Mouse (Mus musculus): ENCODE results near the gene Pak4. TPM values are rescaled to one million over a fixed set of nuclear protein-coding genes. Genes with fewer than 3 reads are reported as not detected.

The Pak4 gene
- total RNA-seq (2023): 10.5 TPM

GRCm38 (mm10) chr7:28597642-28598446, at the start of gene Pak4, which contains the start of gene Samd4b:
TSS of gene Pak4 (minus strand) at chr7:28598185.
TSS of gene Samd4b (minus strand) at chr7:28598144.

GRCm38 (mm10) chr7:28631073-28631472, 33.1 kb upstream of the Pak4 start, which contains the start of gene Acp7:
TSS of gene Acp7 (minus strand) at chr7:28631332.

GRCm38 (mm10) chr7:28547154-28547553, 50.8 kb downstream of the Pak4 start, which contains the start of gene Nccrp1:
TSS of gene Nccrp1 (minus strand) at chr7:28547254.

GRCm38 (mm10) chr7:28540526-28540925, 57.5 kb downstream of the Pak4 start, which contains the start of gene Sycn:
TSS of gene Sycn (plus strand) at chr7:28540885.

GRCm38 (mm10) chr7:28522536-28522935, 75.4 kb downstream of the Pak4 start, which contains the start of gene Ifnl3:
TSS of gene Ifnl3 (plus strand) at chr7:28522836.

GRCm38 (mm10) chr7:28510405-28510974, 87.5 kb downstream of the Pak4 start, which contains the start of gene Ifnl2:
TSS of gene Ifnl2 (minus strand) at chr7:28510455.

Other genes with a start within 250 kb of the Pak4 start
- gene Rps16, start 247.5 kb downstream of the Pak4 start, total RNA-seq (2023): 5,585 TPM
- gene Plekhg2, start 225.6 kb downstream of the Pak4 start, total RNA-seq (2023): 155 TPM
- gene Zfp36, start 217.9 kb downstream of the Pak4 start, total RNA-seq (2023): 501 TPM
- 15.7 TPM for gene Med29, start 205.5 kb downstream of the Pak4 start, total RNA-seq (2023)
- 141 TPM for gene Paf1, start 205.2 kb downstream of the Pak4 start, total RNA-seq (2023)
- gene Gmfg, start 160.7 kb downstream of the Pak4 start, total RNA-seq (2023): 234 TPM
- 2.2 TPM for gene Lrfn1, start 146.2 kb downstream of the Pak4 start, total RNA-seq (2023)
- not detected for gene Ifnl2, start 87.7 kb downstream of the Pak4 start, total RNA-seq (2023)
- gene Ifnl3, start 75.3 kb downstream of the Pak4 start, total RNA-seq (2023): not detected
- gene Sycn, start 57.3 kb downstream of the Pak4 start, total RNA-seq (2023): 1.0 TPM
- 0.55 TPM for gene Nccrp1, start 50.9 kb downstream of the Pak4 start, total RNA-seq (2023)
- gene Samd4b, start within 50 bp of the Pak4 start, total RNA-seq (2023): 36.4 TPM
- gene Acp7, start 33.1 kb upstream of the Pak4 start, total RNA-seq (2023): not detected
- gene Fbxo27, start 94.7 kb upstream of the Pak4 start, total RNA-seq (2023): 1.6 TPM
- gene Fbxo17, start 118.6 kb upstream of the Pak4 start, total RNA-seq (2023): 15.6 TPM
- 27.1 TPM for gene Mrps12, start 143.6 kb upstream of the Pak4 start, total RNA-seq (2023)
- gene Sars2, start 143.8 kb upstream of the Pak4 start, total RNA-seq (2023): 18.2 TPM
- gene Ccer2, start 158.0 kb upstream of the Pak4 start, total RNA-seq (2023): not detected
- 51.1 TPM for gene Sirt2, start 168.6 kb upstream of the Pak4 start, total RNA-seq (2023)
- gene Nfkbib, start 169.3 kb upstream of the Pak4 start, total RNA-seq (2023): 48.3 TPM
- 126 TPM for gene Rinl, start 190.8 kb upstream of the Pak4 start, total RNA-seq (2023)
- 641 TPM for gene Hnrnpl, start 210.4 kb upstream of the Pak4 start, total RNA-seq (2023)
- gene Ech1, start 227.0 kb upstream of the Pak4 start, total RNA-seq (2023): 50.1 TPM
- 9.6 TPM for gene Lgals4, start 235.7 kb upstream of the Pak4 start, total RNA-seq (2023)